Mouse (Mus musculus): ENCODE results near the gene Pde4a. TPM values are rescaled to one million over a fixed set of nuclear protein-coding genes. Genes with fewer than 3 reads are reported as not detected.

The Pde4a gene
- total RNA-seq, 1 experiment = 3.2 TPM

GRCm38 (mm10) chr9:21238733-21239464 is 73.4 kb downstream of the Pde4a start, which contains the start of gene Keap1:
Gene Keap1, minus strand, starts transcription at chr9:21239361.
- peak within 1 kb of the TSS; percentile 91 for H3K9ac ChIP-seq (ENCODE audit: insufficient read depth, low read depth, low read length, poor library complexity, severe bottlenecking)
- DNase-seq (ENCODE audit: low read depth, low spot score) = no peak
- H3K27ac ChIP-seq (ENCODE audit: insufficient read depth, low read depth, low read length, poor library complexity, severe bottlenecking) = peak within 1 kb of the TSS; percentile 83
- peak within 1 kb of the TSS; percentile 89 to 90 for H3K4me3 ChIP-seq (ENCODE audit: insufficient read depth in 1 of 2, low read depth in 1 of 2, low read length in 2 of 2, poor library complexity in 1 of 2, severe bottlenecking in 1 of 2)
- H3K4me1 ChIP-seq (ENCODE audit: control insufficient read depth in 2 of 2, insufficient read depth in 2 of 2, low read length in 2 of 2, poor library complexity in 1 of 2) = peaks cover 7 to 11% of the 10 kb centered on the region in 2 experiments; a peak in 3 of 4 replicates
- peaks cover 7% of the 10 kb centered on the region; the same call in 1 of the 2 replicates for H3K36me3 ChIP-seq (ENCODE audit: control insufficient read depth, insufficient read depth, low read length, poor library complexity, severe bottlenecking)
- TF ChIP-seq MAFK (IDR thresholded peaks at IDR 0.05; ENCODE audit: insufficient read depth, low read depth, low read length) (peak; percentile 96), CHD2 (IDR thresholded peaks at IDR 0.05; ENCODE audit: low read depth, low read length) (no peak)
- H3K9me3 ChIP-seq (ENCODE audit: control insufficient read depth, insufficient read depth, low read depth, low read length) = no peaks in the 10 kb centered on the region
- in situ Hi-C loops (cut with MboI; ENCODE audit: low sequenced_read_pairs in 2 of 2, unreplicated experiment in 2 of 2) = no loop called here

GRCm38 (mm10) chr9:21239465-21239848 is 73.9 kb downstream of the Pde4a start:
- H3K36me3 ChIP-seq (ENCODE audit: control insufficient read depth, insufficient read depth, low read length, poor library complexity, severe bottlenecking) = peaks cover 7% of the 10 kb centered on the region; the same call in 1 of the 2 replicates

GRCm38 (mm10) chr9:21241343-21241742 is 75.8 kb downstream of the Pde4a start:
- in situ Hi-C loops (cut with MboI; ENCODE audit: low sequenced_read_pairs in 2 of 2, unreplicated experiment in 2 of 2) = no loop called here
- TF ChIP-seq HCFC1 (IDR thresholded peaks at IDR 0.05; ENCODE audit: borderline replicate concordance, insufficient read depth, low read length) = 0 out of 2 replicates have a peak, but pooled peaks have one; percentile 42
- peak; percentile 41; the same call in 1 of the 2 replicates for TF ChIP-seq ZNF384 (IDR thresholded peaks at IDR 0.05; ENCODE audit: low read depth, low read length)
- TF ChIP-seq MAFK (IDR thresholded peaks at IDR 0.05; ENCODE audit: insufficient read depth, low read depth, low read length) = peak; percentile 32; the same call in 1 of the 2 replicates
- no peak for TF ChIP-seq CHD2 (IDR thresholded peaks at IDR 0.05; ENCODE audit: low read depth, low read length)
- H3K27ac ChIP-seq (ENCODE audit: insufficient read depth, low read depth, low read length, poor library complexity, severe bottlenecking) = no peak overlapping the region
- no peaks in the 10 kb centered on the region for H3K9me3 ChIP-seq (ENCODE audit: control insufficient read depth, insufficient read depth, low read depth, low read length)
- H3K4me3 ChIP-seq (ENCODE audit: insufficient read depth in 1 of 2, low read depth in 1 of 2, low read length in 2 of 2, poor library complexity in 1 of 2, severe bottlenecking in 1 of 2) = no peak overlapping the region
- H3K4me1 ChIP-seq (ENCODE audit: control insufficient read depth in 2 of 2, insufficient read depth in 2 of 2, low read length in 2 of 2, poor library complexity in 1 of 2) = peaks cover 7 to 10% of the 10 kb centered on the region in 2 experiments; a peak in 3 of 4 replicates
- peak; percentile 95 for DNase-seq (ENCODE audit: low read depth, low spot score)
- H3K9ac ChIP-seq (ENCODE audit: insufficient read depth, low read depth, low read length, poor library complexity, severe bottlenecking) = no peak overlapping the region
- peaks cover 3% of the 10 kb centered on the region; the same call in 1 of the 2 replicates for H3K36me3 ChIP-seq (ENCODE audit: control insufficient read depth, insufficient read depth, low read length, poor library complexity, severe bottlenecking)

More at GRCm38 (mm10) chr9:21239465-21239848, 73.9 kb downstream of the Pde4a start:
- DNase-seq (ENCODE audit: low read depth, low spot score) = no peak
- Histone ChIP-seq H3K4me1 (ENCODE audit: control insufficient read depth in 2 of 2, insufficient read depth in 2 of 2, low read length in 2 of 2, poor library complexity in 1 of 2) (peaks cover 7 to 11% of the 10 kb centered on the region in 2 experiments; a peak in 3 of 4 replicates), H3K9ac (ENCODE audit: insufficient read depth, low read depth, low read length, poor library complexity, severe bottlenecking) (peak overlapping the region; percentile 91), H3K9me3 (ENCODE audit: control insufficient read depth, insufficient read depth, low read depth, low read length) (no peaks in the 10 kb centered on the region), H3K27ac (ENCODE audit: insufficient read depth, low read depth, low read length, poor library complexity, severe bottlenecking) (no peak overlapping the region), H3K4me3 (ENCODE audit: insufficient read depth in 1 of 2, low read depth in 1 of 2, low read length in 2 of 2, poor library complexity in 1 of 2, severe bottlenecking in 1 of 2) (peak overlapping the region; percentile 89 to 90)
- in situ Hi-C loops (cut with MboI; ENCODE audit: low sequenced_read_pairs in 2 of 2, unreplicated experiment in 2 of 2) = no loop called here
- no peak for TF ChIP-seq HCFC1 (IDR thresholded peaks at IDR 0.05; ENCODE audit: borderline replicate concordance, insufficient read depth, low read length)
- no peak for TF ChIP-seq ZNF384 (IDR thresholded peaks at IDR 0.05; ENCODE audit: low read depth, low read length)
- TF ChIP-seq MAFK (IDR thresholded peaks at IDR 0.05; ENCODE audit: insufficient read depth, low read depth, low read length) = no peak
- TF ChIP-seq CHD2 (IDR thresholded peaks at IDR 0.05; ENCODE audit: low read depth, low read length) = no peak
- TF ChIP-seq ZC3H11A (IDR thresholded peaks at IDR 0.05; ENCODE audit: borderline replicate concordance, low read depth, low read length) = no peak

- Histone ChIP-seq H3K36me3 (ENCODE audit: control insufficient read depth, insufficient read depth, low read length, poor library complexity, severe bottlenecking) (no peaks in the 10 kb centered on the region), H3K4me1 (ENCODE audit: control insufficient read depth in 2 of 2, insufficient read depth in 2 of 2, low read length in 2 of 2, poor library complexity in 1 of 2) (peaks cover 2 to 6% of the 10 kb centered on the region in 2 experiments; a peak in 1 of 4 replicates), H3K27ac (ENCODE audit: insufficient read depth, low read depth, low read length, poor library complexity, severe bottlenecking) (no peak overlapping the region), H3K9me3 (ENCODE audit: control insufficient read depth, insufficient read depth, low read depth, low read length) (no peaks in the 10 kb centered on the region), H3K4me3 (ENCODE audit: insufficient read depth in 1 of 2, low read depth in 1 of 2, low read length in 2 of 2, poor library complexity in 1 of 2, severe bottlenecking in 1 of 2) (peak overlapping the region; percentile 64 to 83), H3K9ac (ENCODE audit: insufficient read depth, low read depth, low read length, poor library complexity, severe bottlenecking) (peak overlapping the region; percentile 51)
- TF ChIP-seq HCFC1 (IDR thresholded peaks at IDR 0.05; ENCODE audit: borderline replicate concordance, insufficient read depth, low read length) (no peak), ZC3H11A (IDR thresholded peaks at IDR 0.05; ENCODE audit: borderline replicate concordance, low read depth, low read length) (no peak), MAFK (IDR thresholded peaks at IDR 0.05; ENCODE audit: insufficient read depth, low read depth, low read length) (no peak), ZNF384 (IDR thresholded peaks at IDR 0.05; ENCODE audit: low read depth, low read length) (no peak), CHD2 (IDR thresholded peaks at IDR 0.05; ENCODE audit: low read depth, low read length) (no peak)
- in situ Hi-C loops (cut with MboI; ENCODE audit: low sequenced_read_pairs in 2 of 2, unreplicated experiment in 2 of 2) = no loop called here
- DNase-seq (ENCODE audit: low read depth, low spot score) = no peak
These were observed 78.4 kb downstream of the Pde4a start for GRCm38 (mm10) chr9:21243826-21244427.

Data from ES-E14 (cell line).